Mouse (Mus musculus) liver, embryonic 16.5 days (tissue): ENCODE data around the gene Rnf212b. TPM values are rescaled to one million over a fixed set of nuclear protein-coding genes. Genes with fewer than 3 reads are reported as not detected.
"Not testable (repeated sequence)": the region's sequence is repeated elsewhere in the genome, so short reads cannot be mapped to it uniquely, and the experiment has no call there.

Experiments
- ATAC-seq: fragments of 200-750 bp; cut with Nextera tagmentation; 2 replicates; pipeline ENCODE4 v1.8.0; 2017; ENCODE audit warnings: low read depth, mild to moderate bottlenecking, moderate number of reproducible peaks, moderate library complexity
- H3K27ac ChIP-seq: fragments of 300-500 bp; sonication (generic); 2 replicates; pipeline ENCODE4 v1.5.1; 2014; ENCODE audit warnings: mild to moderate bottlenecking, low read length
- H3K27me3 ChIP-seq: fragments of 300-500 bp; sonication (generic); 2 replicates; pipeline ENCODE4 v1.6.1; 2014; ENCODE audit warnings: low read depth, low read length, mixed read lengths; ENCODE audit not compliant: control insufficient read depth, insufficient read depth
- H3K36me3 ChIP-seq: fragments of 300-500 bp; sonication (generic); 2 replicates; pipeline ENCODE4 v1.6.1; 2014; ENCODE audit warnings: mild to moderate bottlenecking; ENCODE audit not compliant: control insufficient read depth, insufficient read depth
- H3K4me1 ChIP-seq: fragments of 300-500 bp; sonication (generic); 2 replicates; pipeline ENCODE4 v1.6.1; 2014; ENCODE audit warnings: low read depth, low read length, mixed read lengths; ENCODE audit not compliant: control insufficient read depth
- H3K4me2 ChIP-seq: fragments of 300-500 bp; sonication (generic); 2 replicates; pipeline ENCODE4 v1.6.1; 2014; ENCODE audit warnings: low read depth, low read length, mixed read lengths
- H3K4me3 ChIP-seq: fragments of 300-500 bp; sonication (generic); 2 replicates; pipeline ENCODE4 v1.5.1; 2014; ENCODE audit warnings: low read depth, mild to moderate bottlenecking, low read length
- H3K9ac ChIP-seq: fragments of 300-500 bp; sonication (generic); 2 replicates; pipeline ENCODE4 v1.6.1; 2014; ENCODE audit warnings: low read depth, low read length
- H3K9me3 ChIP-seq: fragments of 300-500 bp; sonication (generic); replicated peaks from 2 replicates; pipeline ENCODE4 v1.6.1; 2016; ENCODE audit warnings: low read length; ENCODE audit not compliant: control insufficient read depth
- WGBS: fragments of 180-500 bp; shearing (Covaris S2); extraction: QIAGEN DNeasy Blood & Tissue Kit; methylation state at CpG from one replicate; pipeline ENCODE4 v1.1.7; 2014; ENCODE audit not compliant: insufficient replicate concordance; 5-methylcytosine and 5-hydroxymethylcytosine counted together
- polyA plus RNA-seq: library from polyadenylated mRNA; unstranded; fragments of >200 nt; fragmentation: Nextera tagmentation; extraction: Ambion mirVana; gene quantifications from 2 replicates; pipeline ENCODE4 v1.2.1, GENCODE M21; 2015

Rnf212b gene
- polyA plus RNA-seq = not detected in 2 replicates

GRCm38 (mm10) chr14:54813991-54814390, at the start of gene Rnf212b:
Rnf212b (plus strand) TSS chr14:54814141.
- Histone ChIP-seq H3K4me3 (no peak within 1 kb of the TSS), H3K27me3 (no peaks in the 10 kb centered on the region)
- WGBS = 78% methylated on average over 29 of the region's 29 CpGs

GRCm38 (mm10) chr14:54766937-54767336, 47.0 kb upstream of the Rnf212b start:
- not testable (repeated sequence) for H3K4me2 ChIP-seq, H3K9ac ChIP-seq, ATAC-seq, H3K27ac ChIP-seq, H3K4me1 ChIP-seq, H3K36me3 ChIP-seq, H3K9me3 ChIP-seq, H3K27me3 ChIP-seq, H3K4me3 ChIP-seq
- 89% methylated on average over 6 of the region's 7 CpGs for WGBS

More at GRCm38 (mm10) chr14:54813991-54814390, at the start of gene Rnf212b:
- no peaks in the 10 kb centered on the region for H3K36me3 ChIP-seq
- H3K9me3 ChIP-seq = no peaks in the 10 kb centered on the region
- no peaks in the 10 kb centered on the region for H3K4me1 ChIP-seq
- no peak within 1 kb of the TSS for H3K27ac ChIP-seq
- ATAC-seq = no peak
- H3K9ac ChIP-seq = no peak within 1 kb of the TSS
- no peak within 1 kb of the TSS for H3K4me2 ChIP-seq

- WGBS = 54% methylated on average over 10 of the region's 10 CpGs
- Histone ChIP-seq H3K4me1 (no peaks in the 10 kb centered on the region), H3K9me3 (no peaks in the 10 kb centered on the region), H3K9ac (no peak overlapping the region), H3K4me2 (no peak overlapping the region), H3K27ac (no peak overlapping the region), H3K27me3 (no peaks in the 10 kb centered on the region), H3K36me3 (no peaks in the 10 kb centered on the region), H3K4me3 (no peak overlapping the region)
- no peak for ATAC-seq
Observed at GRCm38 (mm10) chr14:54768314-54769067, 45.5 kb upstream of the Rnf212b start.

GRCm38 (mm10) chr14:54769068-54769425, 44.9 kb upstream of the Rnf212b start:
- Histone ChIP-seq H3K9me3 (no peaks in the 10 kb centered on the region), H3K4me3 (no peak overlapping the region), H3K4me1 (no peaks in the 10 kb centered on the region), H3K27me3 (no peaks in the 10 kb centered on the region), H3K36me3 (no peaks in the 10 kb centered on the region), H3K4me2 (no peak overlapping the region), H3K9ac (no peak overlapping the region), H3K27ac (no peak overlapping the region)
- no peak for ATAC-seq
- WGBS = 74% methylated on average over 5 of the region's 5 CpGs

- Histone ChIP-seq H3K36me3 (no peaks in the 10 kb centered on the region), H3K9ac (no peak overlapping the region), H3K9me3 (no peaks in the 10 kb centered on the region), H3K4me1 (no peaks in the 10 kb centered on the region), H3K4me2 (no peak overlapping the region), H3K27ac (no peak overlapping the region), H3K4me3 (no peak overlapping the region), H3K27me3 (no peaks in the 10 kb centered on the region)
- WGBS = 83% methylated on average over 5 of the region's 5 CpGs
- no peak for ATAC-seq
Observed at GRCm38 (mm10) chr14:54770373-54770772, 43.6 kb upstream of the Rnf212b start.

GRCm38 (mm10) chr14:54772333-54772856, 41.5 kb upstream of the Rnf212b start:
- Histone ChIP-seq H3K4me1 (no peaks in the 10 kb centered on the region), H3K9ac (no peak overlapping the region), H3K9me3 (no peaks in the 10 kb centered on the region), H3K36me3 (no peaks in the 10 kb centered on the region), H3K27ac (no peak overlapping the region), H3K27me3 (no peaks in the 10 kb centered on the region), H3K4me3 (no peak overlapping the region), H3K4me2 (no peak overlapping the region)
- no peak for ATAC-seq
- WGBS = 69% methylated on average over 20 of the region's 20 CpGs

GRCm38 (mm10) chr14:54775534-54776041, 38.4 kb upstream of the Rnf212b start:
- no peak for ATAC-seq
- Histone ChIP-seq H3K9me3 (no peaks in the 10 kb centered on the region), H3K36me3 (no peaks in the 10 kb centered on the region), H3K4me3 (no peak overlapping the region), H3K27me3 (peaks cover 9% of the 10 kb centered on the region), H3K4me2 (no peak overlapping the region), H3K4me1 (no peaks in the 10 kb centered on the region), H3K27ac (no peak overlapping the region), H3K9ac (no peak overlapping the region)
- WGBS = 72% methylated on average over 7 of the region's 7 CpGs

GRCm38 (mm10) chr14:54776768-54777167, 37.2 kb upstream of the Rnf212b start:
- Histone ChIP-seq H3K36me3 (no peaks in the 10 kb centered on the region), H3K9ac (no peak overlapping the region), H3K4me3 (no peak overlapping the region), H3K27ac (no peak overlapping the region), H3K4me1 (no peaks in the 10 kb centered on the region), H3K4me2 (no peak overlapping the region), H3K27me3 (peaks cover 19% of the 10 kb centered on the region), H3K9me3 (no peaks in the 10 kb centered on the region)
- 42% methylated on average over 5 of the region's 5 CpGs for WGBS
- ATAC-seq = no peak

GRCm38 (mm10) chr14:54777893-54778292, 36.0 kb upstream of the Rnf212b start:
- no peak overlapping the region for H3K4me2 ChIP-seq
- ATAC-seq = no peak

More at GRCm38 (mm10) chr14:54777893-54778292, 36.0 kb upstream of the Rnf212b start:
- 23% methylated on average over 4 of the region's 4 CpGs for WGBS
- Histone ChIP-seq H3K9me3 (no peaks in the 10 kb centered on the region), H3K36me3 (no peaks in the 10 kb centered on the region), H3K27me3 (peaks cover 26% of the 10 kb centered on the region), H3K4me3 (no peak overlapping the region), H3K4me1 (no peaks in the 10 kb centered on the region), H3K27ac (no peak overlapping the region), H3K9ac (no peak overlapping the region)
